Mouse (Mus musculus): Measurements from ENCODE around the gene Runx1. TPM values are rescaled to one million over a fixed set of nuclear protein-coding genes. Genes with fewer than 3 reads are reported as not detected.

Gene Runx1
- total and polyA plus RNA-seq, 3 experiments: 3.1 to 10.9 (median 4.7) TPM

GRCm38 (mm10) chr16:92767423-92767822 lies 58.5 kb downstream of the Runx1 start:
- H3K27me3 ChIP-seq (replicated peaks): no peaks in the 10 kb centered on the region
- dilution Hi-C loops (cut with MboI; ENCODE audit: extremely low pct_ligation_motif_present, extremely low pct_unique_long_range_greater_than_20kb, low sequenced_read_pairs) (no loop called here), in situ Hi-C loops (cut with MboI; ENCODE audit: low pct_ligation_motif_present, low pct_unique_long_range_greater_than_20kb, low sequenced_read_pairs) (no loop called here)
- no peaks in the 10 kb centered on the region for H3K79me2 ChIP-seq (replicated peaks; ENCODE audit: control insufficient read depth, extremely low read depth, insufficient read depth, poor library complexity, severe bottlenecking)
- no peak overlapping the region for H3K9ac ChIP-seq (ENCODE audit: insufficient read depth, low read depth)
- H3K27ac ChIP-seq (ENCODE audit: insufficient read depth, low read depth): no peak overlapping the region
- peak overlapping the region; percentile 10; the same call in 1 of the 2 replicates for H3K4me2 ChIP-seq (ENCODE audit: insufficient read depth, low read depth, poor library complexity, severe bottlenecking)
- H3K36me3 ChIP-seq (replicated peaks in 1 of 2; ENCODE audit: control insufficient read depth in 1 of 2, insufficient read depth in 1 of 2, low read length in 1 of 2): peaks cover 0 to 51% of the 10 kb centered on the region in 2 experiments
- peak; percentile 81 for DNase-seq (ENCODE audit: extremely low read depth)
- peaks cover 14% of the 10 kb centered on the region for H3K9me3 ChIP-seq (replicated peaks; ENCODE audit: low read length)
- peaks cover 8 to 24% of the 10 kb centered on the region in 2 experiments for H3K4me1 ChIP-seq (ENCODE audit: control insufficient read depth in 1 of 2, insufficient read depth in 2 of 2)
- no peak overlapping the region for H3K4me3 ChIP-seq (replicated peaks in 1 of 3; ENCODE audit: low read depth in 2 of 3, low read length in 2 of 3, poor library complexity in 1 of 3)
- TF ChIP-seq USF2 (conservative IDR thresholded peaks at IDR 0.05; ENCODE audit: low read depth, low read length) (no peak), MEF2A (IDR thresholded peaks at IDR 0.05; ENCODE audit: borderline replicate concordance, low read depth, low read length) (peak; percentile 94), MAZ (IDR thresholded peaks at IDR 0.05; ENCODE audit: low read depth, low read length) (peak; percentile 93), MYC (IDR thresholded peaks at IDR 0.05; ENCODE audit: low read depth, low read length) (peak; percentile 76; the same call in 1 of the 2 replicates), NRF1 (IDR thresholded peaks at IDR 0.05; ENCODE audit: low read depth, low read length) (no peak), UBTF (IDR thresholded peaks at IDR 0.05; ENCODE audit: low read depth, low read length) (peak; percentile 82; the same call in 1 of the 2 replicates), CHD2 (IDR thresholded peaks at IDR 0.05; ENCODE audit: low read length) (peak; percentile 90), BHLHE40 (IDR thresholded peaks at IDR 0.05; ENCODE audit: low read depth, low read length) (peak; percentile 92), IRF4 (IDR thresholded peaks at IDR 0.05; ENCODE audit: low read depth, low read length) (peak; percentile 99), JUND (conservative IDR thresholded peaks at IDR 0.05; ENCODE audit: low read depth, low read length) (peak; percentile 83), ZMIZ1 (IDR thresholded peaks at IDR 0.05; ENCODE audit: low read depth, low read length) (0 out of 2 replicates have a peak, but pooled peaks have one; percentile 30), ETS1 (conservative IDR thresholded peaks at IDR 0.05; ENCODE audit: low read depth, low read length) (peak; percentile 91), SMC3 (IDR thresholded peaks at IDR 0.05; ENCODE audit: low read depth, low read length) (no peak; the same call in 1 of the 2 replicates), SIN3A (IDR thresholded peaks at IDR 0.05; ENCODE audit: low read length) (peak; percentile 85), CTCF (conservative IDR thresholded peaks at IDR 0.05 in 1 of 2, IDR thresholded peaks at IDR 0.05 in 1 of 2; ENCODE audit: low read depth in 2 of 2, low read length in 2 of 2) (no peak), HCFC1 (IDR thresholded peaks at IDR 0.05; ENCODE audit: low read depth, low read length) (0 out of 2 replicates have a peak, but pooled peaks have one; percentile 38), MAX (IDR thresholded peaks at IDR 0.05; ENCODE audit: low read length) (peak; percentile 83), PAX5 (IDR thresholded peaks at IDR 0.05; ENCODE audit: low read length) (no peak), E2F4 (IDR thresholded peaks at IDR 0.05; ENCODE audit: insufficient replicate concordance, low read depth, low read length) (0 out of 2 replicates have a peak, but pooled peaks have one; percentile 67), JUN (IDR thresholded peaks at IDR 0.05; ENCODE audit: insufficient read depth, low read depth, low read length) (peak; percentile 88), ZNF384 (IDR thresholded peaks at IDR 0.05; ENCODE audit: low read depth, low read length) (peak; percentile 99), ZC3H11A (IDR thresholded peaks at IDR 0.05; ENCODE audit: low read depth, low read length) (no peak), GABPA (IDR thresholded peaks at IDR 0.05; ENCODE audit: insufficient replicate concordance, low read depth, low read length) (no peak), ELF1 (IDR thresholded peaks at IDR 0.05; ENCODE audit: low read depth, low read length) (peak; percentile 36; the same call in 1 of the 2 replicates), TBP (conservative IDR thresholded peaks at IDR 0.05; ENCODE audit: low read depth, low read length) (0 out of 2 replicates have a peak, but pooled peaks have one; percentile 33), POLR2AphosphoS2 (IDR thresholded peaks at IDR 0.05; ENCODE audit: low read depth, low read length) (no peak), MAFK (IDR thresholded peaks at IDR 0.05; ENCODE audit: insufficient replicate concordance, low read length) (peak; percentile 97), NELFE (IDR thresholded peaks at IDR 0.05; ENCODE audit: low read depth, low read length) (no peak), EP300 (IDR thresholded peaks at IDR 0.05; ENCODE audit: low read length) (peak; percentile 99), TCF12 (IDR thresholded peaks at IDR 0.05; ENCODE audit: low read depth, low read length) (peak; percentile 96), RAD21 (IDR thresholded peaks at IDR 0.05; ENCODE audit: low read depth, low read length) (peak; percentile 18), MXI1 (IDR thresholded peaks at IDR 0.05; ENCODE audit: low read depth, low read length) (peak; percentile 42; the same call in 1 of the 2 replicates), RCOR1 (conservative IDR thresholded peaks at IDR 0.05; ENCODE audit: low read depth, low read length) (peak; percentile 98), POLR2A (IDR thresholded peaks at IDR 0.05; ENCODE audit: low read depth, low read length) (no peak), KAT2A (IDR thresholded peaks at IDR 0.05; ENCODE audit: insufficient replicate concordance, low read length) (0 out of 2 replicates have a peak, but pooled peaks have one; percentile 27), CHD1 (IDR thresholded peaks at IDR 0.05; ENCODE audit: low read depth, low read length) (peak; percentile 90; the same call in 1 of the 2 replicates), ZKSCAN1 (IDR thresholded peaks at IDR 0.05; ENCODE audit: borderline replicate concordance, low read depth, low read length) (peak; percentile 4; the same call in 1 of the 2 replicates), USF1 (IDR thresholded peaks at IDR 0.05; ENCODE audit: low read depth, low read length) (no peak)
